In genomic region chr13:45633918-45634317, GRCm38 (mm10) we compare ENCODE assay signal across 23 mouse cellular contexts.
"Had no signal": no experiment of that assay in that cellular context is flagged by ENCODE, and none has a peak within 500 bp of the region (broad histone marks: within the 10 kb centered on the region; RNA-seq: fewer than 3 reads in every experiment).

No protein-coding gene starts in this region.

- H3K36me3 ChIP-seq: heart, embryonic 10.5 days; heart, embryonic 12.5 days; hindbrain, embryonic 13.5 days; hindbrain, embryonic 15.5 days; kidney, embryonic 15.5 days; limb, embryonic 13.5 days; limb, embryonic 15.5 days; liver, embryonic 12.5 days had no signal

- H3K4me2 ChIP-seq: heart, embryonic 12.5 days; hindbrain, embryonic 13.5 days; hindbrain, embryonic 15.5 days; kidney, embryonic 15.5 days; limb, embryonic 13.5 days; limb, embryonic 15.5 days; liver, embryonic 12.5 days had no signal

- H3K9me3 ChIP-seq: heart, embryonic 10.5 days; heart, embryonic 12.5 days; hindbrain, embryonic 13.5 days; hindbrain, embryonic 15.5 days; kidney, embryonic 15.5 days; limb, embryonic 13.5 days; limb, embryonic 15.5 days; liver, embryonic 12.5 days had no signal

- H3K27ac ChIP-seq: heart, embryonic 10.5 days; hindbrain, embryonic 13.5 days; hindbrain, embryonic 15.5 days; hindbrain, postnatal 0 days; kidney, embryonic 15.5 days; limb, embryonic 13.5 days; limb, embryonic 15.5 days; liver, embryonic 12.5 days; liver, embryonic 14.5 days had no signal

- ATAC-seq: hindbrain, postnatal 0 days; intestine, embryonic 16.5 days; liver, embryonic 12.5 days had no signal

- H3K27me3 ChIP-seq: heart, embryonic 12.5 days; hindbrain, embryonic 13.5 days; hindbrain, embryonic 15.5 days; kidney, embryonic 15.5 days; limb, embryonic 13.5 days; limb, embryonic 15.5 days; liver, embryonic 12.5 days had no signal

- DNase-seq: gastrocnemius, postnatal 14 days; gastrocnemius, postnatal 36 days; heart, adult 11 months; heart, postnatal 14 days; heart, postnatal 36 days; kidney, adult 11 months; kidney, adult 9 months; kidney, postnatal 10 days; kidney, postnatal 25 days; layer of hippocampus, adult 9-11 months; layer of hippocampus, postnatal 36 days; left cerebral cortex, postnatal 4 days had no signal

- H3K4me1 ChIP-seq: hindbrain, embryonic 13.5 days; hindbrain, embryonic 15.5 days; kidney, embryonic 15.5 days had no signal

- H3K9ac ChIP-seq: heart, embryonic 12.5 days; hindbrain, embryonic 13.5 days; hindbrain, embryonic 15.5 days; kidney, embryonic 15.5 days; limb, embryonic 13.5 days; limb, embryonic 15.5 days; liver, embryonic 12.5 days; liver, embryonic 14.5 days had no signal

- H3K4me3 ChIP-seq: heart, embryonic 10.5 days; heart, embryonic 12.5 days; hindbrain, embryonic 13.5 days; hindbrain, embryonic 15.5 days; kidney, embryonic 15.5 days; limb, embryonic 13.5 days; limb, embryonic 15.5 days; liver, embryonic 12.5 days had no signal
